Mouse (Mus musculus): ENCODE measurements around the gene Mrps7.

- TF ChIP-seq CTCF (conservative IDR thresholded peaks at IDR 0.05; ENCODE audit: insufficient read depth, insufficient read length, low read depth, low read length) (no peak), POLR2A (IDR thresholded peaks at IDR 0.05; ENCODE audit: low read depth, low read length) (no peak)
Observed at GRCm38 (mm10) chr11:115628465-115629101, 24.9 kb downstream of the Mrps7 start.

Data from kidney, adult 2 months (tissue).